Mouse (Mus musculus): Measurements from ENCODE around the gene Slc24a4.

Gene Slc24a4

GRCm38 (mm10) chr12:102128081-102128790 lies at the start of gene Slc24a4:
Slc24a4 (plus strand) TSS chr12:102128733.
- DNase-seq (ENCODE audit: low read depth, low spot score): no peak

DNA sequence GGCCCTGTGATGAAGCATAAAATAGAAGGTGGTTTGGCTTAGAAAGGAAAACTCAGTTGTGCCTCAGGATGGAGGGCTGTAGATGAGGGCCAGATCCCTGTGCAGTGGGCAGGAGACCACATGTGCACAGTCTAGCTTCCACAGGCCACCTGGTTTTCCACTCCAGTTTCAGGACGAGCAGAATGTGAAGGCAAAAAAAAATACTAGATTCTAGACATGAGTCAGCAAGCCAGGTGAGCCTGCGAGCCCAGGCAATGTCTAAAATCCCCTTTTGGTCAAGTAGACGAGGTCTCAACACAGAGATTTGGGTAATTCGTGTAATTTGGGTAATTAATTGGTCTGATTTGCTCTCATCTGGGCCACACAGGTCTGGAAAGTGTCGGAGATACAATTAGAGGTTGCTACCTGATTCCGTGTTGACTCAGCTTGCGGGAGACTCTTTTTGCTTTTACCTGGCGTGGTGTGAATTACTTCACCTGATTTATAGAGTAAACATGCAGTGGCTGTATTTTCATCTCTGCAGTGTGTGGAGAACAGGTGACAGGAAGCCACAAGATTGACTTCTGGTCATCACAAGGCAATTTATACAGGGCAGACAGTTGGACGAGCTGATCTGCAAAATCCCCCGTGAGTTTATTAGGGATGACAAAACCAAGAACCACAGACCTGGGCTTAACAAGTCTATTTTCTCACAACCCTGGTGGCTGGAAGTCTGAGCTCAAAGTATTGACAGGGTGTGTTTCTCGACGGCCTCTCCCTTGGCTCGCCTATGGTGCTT lies 45.7 kb upstream of the Slc24a4 start:
- no peak for DNase-seq (ENCODE audit: low read depth, low spot score)

GRCm38 (mm10) chr12:102090535-102090934 lies 38.0 kb upstream of the Slc24a4 start:
- no peak for DNase-seq (ENCODE audit: low read depth, low spot score)

DNA sequence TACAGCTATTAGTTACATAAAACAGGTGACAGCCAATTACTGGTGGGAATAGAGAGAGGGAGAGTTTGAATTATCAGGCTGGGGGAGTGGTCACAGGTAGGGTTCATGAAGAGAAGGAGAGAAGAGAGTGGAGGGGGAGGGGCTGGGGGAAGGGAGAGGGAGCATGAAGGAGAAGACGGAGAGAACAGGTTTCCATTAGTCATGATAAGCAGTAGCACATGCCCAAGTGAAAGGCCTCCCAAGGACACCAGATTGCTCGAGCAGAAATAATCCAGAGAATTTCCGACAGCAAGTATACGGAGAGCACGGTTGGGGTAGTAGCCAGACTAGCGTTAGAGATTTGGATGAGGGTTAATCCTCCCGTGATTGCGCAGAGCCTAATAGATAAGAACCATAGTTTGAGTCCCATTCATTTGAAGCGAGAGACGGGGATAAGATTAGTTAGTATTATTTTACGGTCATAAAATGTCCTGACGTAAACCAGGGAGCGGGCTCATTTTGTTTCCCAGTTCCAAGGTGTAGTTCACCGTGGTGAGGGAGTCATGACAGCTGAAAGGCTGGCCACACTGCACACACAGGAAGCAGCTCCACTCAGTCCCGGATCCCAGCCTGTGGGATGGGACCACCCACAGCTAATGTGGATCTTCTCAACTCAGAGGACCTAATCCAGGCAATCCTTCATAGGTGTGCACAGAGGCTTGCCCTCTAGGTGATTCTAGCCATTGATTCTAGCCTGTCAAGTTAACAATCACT lies 36.0 kb upstream of the Slc24a4 start:
- no peak for DNase-seq (ENCODE audit: low read depth, low spot score)

- DNase-seq (ENCODE audit: low read depth, low spot score): no peak
These were observed 22.5 kb upstream of the Slc24a4 start for GRCm38 (mm10) chr12:102105990-102106389.

GRCm38 (mm10) chr12:102108851-102109250 lies 19.7 kb upstream of the Slc24a4 start:
- no peak for DNase-seq (ENCODE audit: low read depth, low spot score)

GRCm38 (mm10) chr12:102112491-102112890 lies 16.0 kb upstream of the Slc24a4 start:
- no peak for DNase-seq (ENCODE audit: low read depth, low spot score)

DNA sequence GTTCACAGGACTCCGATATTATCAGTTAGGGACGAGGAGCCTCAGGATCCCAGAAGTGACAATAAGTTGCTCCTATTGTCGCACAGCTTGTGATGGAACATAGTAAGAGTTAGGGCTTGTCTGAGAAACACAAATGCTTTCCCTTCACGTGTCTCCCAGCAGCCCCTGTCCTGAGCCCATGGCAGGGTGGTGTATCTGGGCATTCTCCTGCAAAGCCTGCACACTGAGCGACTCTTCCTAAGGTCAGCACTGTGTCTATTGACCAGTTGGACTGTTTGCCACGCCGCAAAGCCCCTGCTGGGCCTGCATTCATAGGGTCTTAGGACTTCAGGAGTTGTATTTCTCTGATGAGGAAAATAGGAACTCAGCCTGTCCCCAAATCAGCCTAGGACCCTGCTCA lies 15.6 kb upstream of the Slc24a4 start:
- no peak for DNase-seq (ENCODE audit: low read depth, low spot score)

- no peak for DNase-seq (ENCODE audit: low read depth, low spot score)
These were observed 15.1 kb upstream of the Slc24a4 start for GRCm38 (mm10) chr12:102113391-102113790.

DNA sequence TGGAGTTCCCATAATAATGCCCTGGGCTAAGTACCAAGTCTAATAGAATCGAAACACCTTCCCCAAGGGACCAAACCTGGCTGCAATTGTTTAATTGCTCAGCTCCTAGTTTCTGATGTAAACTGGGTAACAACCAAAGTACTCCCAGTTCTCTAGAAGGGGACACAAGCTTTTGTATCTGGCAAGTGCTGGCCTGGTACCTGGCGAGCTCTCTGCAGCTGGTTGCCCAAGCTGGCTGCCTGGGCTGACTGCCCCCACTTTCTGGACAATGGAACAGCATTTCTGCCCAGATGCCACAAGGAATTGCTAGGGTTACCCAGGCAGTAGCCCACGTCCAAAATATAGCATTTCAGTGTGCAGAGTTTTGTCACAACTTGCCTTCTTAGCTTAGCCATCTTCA lies 12.0 kb upstream of the Slc24a4 start:
- no peak for DNase-seq (ENCODE audit: low read depth, low spot score)

GRCm38 (mm10) chr12:102118014-102118413 lies 10.5 kb upstream of the Slc24a4 start:
- no peak for DNase-seq (ENCODE audit: low read depth, low spot score)

GRCm38 (mm10) chr12:102127601-102128000 lies 932 bp upstream of the Slc24a4 start:
- DNase-seq (ENCODE audit: low read depth, low spot score): no peak

- peak; percentile 30 for DNase-seq (ENCODE audit: low read depth, low spot score)
These were observed 416 bp downstream of the Slc24a4 start for GRCm38 (mm10) chr12:102128791-102129507.

DNA sequence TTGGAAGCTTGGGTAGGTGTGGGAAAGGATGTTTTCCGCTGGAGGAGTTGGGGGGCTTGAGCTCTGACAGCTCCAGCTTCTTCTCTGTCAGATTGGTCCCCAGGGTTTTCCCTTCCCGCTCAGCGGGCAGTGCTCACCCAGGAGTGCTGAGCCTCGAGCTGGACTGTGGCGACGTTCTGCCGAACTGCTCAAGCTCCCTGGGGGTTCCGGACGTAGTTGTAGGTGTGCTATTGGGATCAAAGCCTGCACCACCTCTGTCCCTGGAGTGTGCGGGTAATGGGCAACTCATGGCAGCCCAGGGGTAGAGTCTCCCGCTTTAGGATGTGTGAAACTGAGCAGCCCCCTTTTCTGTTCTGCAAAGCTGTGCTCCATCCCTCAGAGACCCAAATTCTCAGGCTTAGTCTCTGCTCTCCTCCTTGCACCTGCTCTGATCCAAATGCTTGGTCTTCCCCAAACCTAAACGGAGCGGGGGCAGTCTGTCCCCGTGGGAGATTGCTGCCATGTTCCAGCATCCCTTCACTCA lies 1.0 kb downstream of the Slc24a4 start:
- DNase-seq (ENCODE audit: low read depth, low spot score): no peak

DNA sequence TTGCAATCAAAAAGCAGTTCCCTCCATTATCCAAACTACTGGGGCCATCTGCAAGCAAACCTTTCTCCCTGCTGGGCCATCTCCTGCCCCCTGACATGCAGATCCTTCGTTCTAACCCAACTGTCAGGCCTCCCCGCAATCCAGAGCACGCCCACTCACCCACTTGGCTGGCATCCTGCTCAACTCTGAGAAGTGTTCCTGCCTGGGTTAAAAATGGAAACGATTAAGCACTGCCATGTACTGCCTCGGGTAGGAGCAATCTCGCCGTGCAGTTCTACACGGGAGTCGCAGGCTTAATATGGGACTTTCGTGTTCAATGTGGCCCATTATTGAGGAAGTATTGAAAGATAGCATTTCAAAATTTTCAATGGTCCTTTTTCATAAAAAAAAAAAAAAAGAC lies 11.2 kb downstream of the Slc24a4 start:
- no peak for DNase-seq (ENCODE audit: low read depth, low spot score)

DNA sequence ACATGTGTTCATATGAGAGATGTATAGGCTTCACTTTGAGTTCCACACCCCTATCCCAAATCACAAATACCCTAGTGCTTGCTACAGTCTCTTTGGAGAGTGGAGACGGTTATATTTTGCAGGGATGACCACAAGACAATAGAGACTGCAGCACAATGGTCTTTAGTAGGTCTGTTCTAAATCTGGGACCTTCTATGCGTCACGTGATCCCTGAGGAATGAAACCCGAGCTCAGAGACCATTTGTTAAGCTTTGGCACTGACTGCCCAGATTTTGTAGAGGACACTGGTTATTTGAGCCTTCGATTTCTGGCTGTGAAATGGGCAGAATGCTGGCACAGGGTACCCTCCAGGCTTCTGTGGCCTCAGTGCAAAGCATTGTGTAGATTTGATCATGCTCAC lies 12.8 kb downstream of the Slc24a4 start:
- no peak for DNase-seq (ENCODE audit: low read depth, low spot score)

- DNase-seq (ENCODE audit: low read depth, low spot score): no peak
These were observed 19.1 kb downstream of the Slc24a4 start for GRCm38 (mm10) chr12:102147678-102148077.

- DNase-seq (ENCODE audit: low read depth, low spot score): no peak
These were observed 20.2 kb downstream of the Slc24a4 start for GRCm38 (mm10) chr12:102148746-102149145.

DNA sequence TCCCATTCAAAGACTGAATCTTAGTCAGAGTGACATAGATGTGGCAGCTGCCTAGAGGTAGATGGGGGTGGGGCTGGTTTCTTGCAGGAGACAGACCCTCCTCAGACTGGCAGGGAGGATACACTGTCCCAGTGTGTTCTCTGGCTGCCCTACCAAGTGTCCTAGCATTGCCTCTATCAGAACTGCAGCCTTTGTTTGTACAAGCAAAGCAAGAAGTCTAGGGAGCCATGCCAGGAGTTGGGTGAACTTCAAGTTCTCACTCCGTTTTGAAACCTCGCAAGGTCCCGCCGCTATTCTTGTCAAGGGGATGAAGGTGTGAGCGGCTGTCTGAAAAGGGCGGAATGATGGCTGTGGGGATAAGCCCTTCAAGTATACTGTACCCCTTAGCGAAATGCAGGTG lies 22.7 kb downstream of the Slc24a4 start:
- no peak for DNase-seq (ENCODE audit: low read depth, low spot score)

- no peak for DNase-seq (ENCODE audit: low read depth, low spot score)
These were observed 25.3 kb downstream of the Slc24a4 start for GRCm38 (mm10) chr12:102153796-102154195.

DNA sequence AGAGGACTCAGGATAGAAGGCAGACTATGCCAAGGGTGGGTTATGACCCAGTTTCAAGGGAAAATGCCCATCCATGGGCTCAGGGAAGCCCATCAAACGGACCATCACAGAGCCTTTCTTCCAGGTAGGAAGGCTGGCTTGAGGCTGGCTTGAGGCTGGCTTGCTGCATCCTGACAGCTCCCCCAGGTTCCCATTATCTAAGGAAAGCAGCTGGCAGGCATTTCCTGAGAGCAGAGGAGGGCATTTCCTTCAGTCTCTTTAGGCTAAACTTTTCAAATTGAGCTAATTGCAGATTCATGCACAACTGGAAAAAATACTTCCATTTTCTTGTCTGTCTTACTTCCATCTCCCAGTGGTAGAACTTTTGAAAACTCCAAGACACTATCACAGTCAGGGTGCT lies 26.3 kb downstream of the Slc24a4 start:
- DNase-seq (ENCODE audit: low read depth, low spot score): no peak

DNA sequence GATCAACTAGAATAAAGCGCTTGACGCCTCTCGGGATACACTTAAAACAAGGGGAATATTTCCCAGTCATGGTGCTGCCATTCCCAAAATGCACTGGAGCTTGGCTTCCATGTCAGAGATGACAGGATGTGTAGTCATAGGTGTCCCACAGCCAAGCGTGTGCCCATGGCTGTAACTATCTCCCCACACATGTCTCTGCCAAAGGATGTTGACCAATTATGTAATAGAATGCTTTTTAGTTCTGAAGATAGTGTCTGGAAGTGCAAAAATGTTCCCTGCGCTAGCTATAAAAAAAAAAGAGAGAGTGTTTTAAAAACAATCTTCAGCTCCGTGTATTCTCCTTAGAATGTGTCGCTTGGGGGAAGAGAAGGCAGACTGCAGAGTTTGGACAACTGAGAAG lies 36.1 kb downstream of the Slc24a4 start:
- DNase-seq (ENCODE audit: low read depth, low spot score): no peak

All from embryo, embryonic 11.5 days (tissue).